Mouse (Mus musculus) liver, embryonic 16.5 days (tissue): Measurements from ENCODE around the gene Nab1. TPM values are rescaled to one million over a fixed set of nuclear protein-coding genes. Genes with fewer than 3 reads are reported as not detected.

Experiments
- ATAC-seq: fragments of 200-750 bp; cut with Nextera tagmentation; 2 replicates; pipeline ENCODE4 v1.8.0; 2017; ENCODE audit warnings: low read depth, mild to moderate bottlenecking, moderate number of reproducible peaks, moderate library complexity
- H3K27ac ChIP-seq: fragments of 300-500 bp; sonication (generic); 2 replicates; pipeline ENCODE4 v1.5.1; 2014; ENCODE audit warnings: mild to moderate bottlenecking, low read length
- H3K27me3 ChIP-seq: fragments of 300-500 bp; sonication (generic); 2 replicates; pipeline ENCODE4 v1.6.1; 2014; ENCODE audit warnings: low read depth, low read length, mixed read lengths; ENCODE audit not compliant: control insufficient read depth, insufficient read depth
- H3K36me3 ChIP-seq: fragments of 300-500 bp; sonication (generic); 2 replicates; pipeline ENCODE4 v1.6.1; 2014; ENCODE audit warnings: mild to moderate bottlenecking; ENCODE audit not compliant: control insufficient read depth, insufficient read depth
- H3K4me1 ChIP-seq: fragments of 300-500 bp; sonication (generic); 2 replicates; pipeline ENCODE4 v1.6.1; 2014; ENCODE audit warnings: low read depth, low read length, mixed read lengths; ENCODE audit not compliant: control insufficient read depth
- H3K4me2 ChIP-seq: fragments of 300-500 bp; sonication (generic); 2 replicates; pipeline ENCODE4 v1.6.1; 2014; ENCODE audit warnings: low read depth, low read length, mixed read lengths
- H3K4me3 ChIP-seq: fragments of 300-500 bp; sonication (generic); 2 replicates; pipeline ENCODE4 v1.5.1; 2014; ENCODE audit warnings: low read depth, mild to moderate bottlenecking, low read length
- H3K9ac ChIP-seq: fragments of 300-500 bp; sonication (generic); 2 replicates; pipeline ENCODE4 v1.6.1; 2014; ENCODE audit warnings: low read depth, low read length
- H3K9me3 ChIP-seq: fragments of 300-500 bp; sonication (generic); replicated peaks from 2 replicates; pipeline ENCODE4 v1.6.1; 2016; ENCODE audit warnings: low read length; ENCODE audit not compliant: control insufficient read depth
- WGBS: fragments of 180-500 bp; shearing (Covaris S2); extraction: QIAGEN DNeasy Blood & Tissue Kit; methylation state at CpG from one replicate; pipeline ENCODE4 v1.1.7; 2014; ENCODE audit not compliant: insufficient replicate concordance; 5-methylcytosine and 5-hydroxymethylcytosine counted together
- polyA plus RNA-seq: library from polyadenylated mRNA; unstranded; fragments of >200 nt; fragmentation: Nextera tagmentation; extraction: Ambion mirVana; gene quantifications from 2 replicates; pipeline ENCODE4 v1.2.1, GENCODE M21; 2015

Nab1 gene
- polyA plus RNA-seq, 1 experiment from 2014 or later: 10.8 TPM

GRCm38 (mm10) chr1:52498786-52499450, 1.6 kb downstream of the Nab1 start:
- no peak for ATAC-seq
- WGBS: 8% methylated on average over 6 of the region's 6 CpGs
- no peak overlapping the region for H3K27ac ChIP-seq
- H3K4me3 ChIP-seq: peak overlapping the region; percentile 76
- H3K9ac ChIP-seq: no peak overlapping the region; the same call in 1 of the 2 replicates
- no peaks in the 10 kb centered on the region; the same call in 1 of the 2 replicates for H3K4me1 ChIP-seq
- no peaks in the 10 kb centered on the region for H3K9me3 ChIP-seq
- peak overlapping the region; percentile 78 for H3K4me2 ChIP-seq
- H3K36me3 ChIP-seq: no peaks in the 10 kb centered on the region
- peaks cover 2% of the 10 kb centered on the region; the same call in 1 of the 2 replicates for H3K27me3 ChIP-seq

- Histone ChIP-seq H3K36me3 (peaks cover 4% of the 10 kb centered on the region), H3K9ac (no peak overlapping the region), H3K4me1 (no peaks in the 10 kb centered on the region; the same call in 1 of the 2 replicates), H3K27ac (no peak overlapping the region), H3K4me3 (no peak overlapping the region), H3K4me2 (no peak overlapping the region), H3K9me3 (no peaks in the 10 kb centered on the region), H3K27me3 (no peaks in the 10 kb centered on the region)
- 67% methylated on average over 7 of the region's 7 CpGs for WGBS
- peak; percentile 37 for ATAC-seq
Observed at GRCm38 (mm10) chr1:52489538-52490181, 10.8 kb downstream of the Nab1 start.

GRCm38 (mm10) chr1:52484980-52485379, 15.5 kb downstream of the Nab1 start:
- WGBS: 58% methylated on average over 4 of the region's 4 CpGs

GRCm38 (mm10) chr1:52474291-52474690, 26.2 kb downstream of the Nab1 start:
- no peak for ATAC-seq
- H3K4me2 ChIP-seq: no peak overlapping the region
- no peak overlapping the region for H3K27ac ChIP-seq
- no peaks in the 10 kb centered on the region for H3K9me3 ChIP-seq
- 57% methylated on average over 1 of the region's 1 CpGs for WGBS
- H3K27me3 ChIP-seq: no peaks in the 10 kb centered on the region
- H3K9ac ChIP-seq: no peak overlapping the region
- no peaks in the 10 kb centered on the region for H3K4me1 ChIP-seq
- H3K4me3 ChIP-seq: no peak overlapping the region
- peaks cover 2% of the 10 kb centered on the region; the same call in 1 of the 2 replicates for H3K36me3 ChIP-seq

More at GRCm38 (mm10) chr1:52484980-52485379, 15.5 kb downstream of the Nab1 start:
- no peak overlapping the region for H3K4me3 ChIP-seq
- ATAC-seq: 0 out of 2 replicates have a peak, but pooled peaks have one; percentile 21
- no peaks in the 10 kb centered on the region for H3K9me3 ChIP-seq
- H3K27me3 ChIP-seq: no peaks in the 10 kb centered on the region
- H3K27ac ChIP-seq: no peak overlapping the region
- H3K36me3 ChIP-seq: peaks cover 4% of the 10 kb centered on the region
- H3K4me2 ChIP-seq: no peak overlapping the region
- no peak overlapping the region for H3K9ac ChIP-seq
- no peaks in the 10 kb centered on the region for H3K4me1 ChIP-seq

- no peak overlapping the region for H3K9ac ChIP-seq
- no peak overlapping the region for H3K27ac ChIP-seq
- H3K27me3 ChIP-seq: no peaks in the 10 kb centered on the region
- no peaks in the 10 kb centered on the region for H3K36me3 ChIP-seq
- WGBS: 32% methylated on average over 7 of the region's 7 CpGs
- no peak overlapping the region for H3K4me2 ChIP-seq
- H3K4me3 ChIP-seq: no peak overlapping the region
- peaks cover 5% of the 10 kb centered on the region; the same call in 1 of the 2 replicates for H3K4me1 ChIP-seq
- no peaks in the 10 kb centered on the region for H3K9me3 ChIP-seq
- ATAC-seq: no peak
Observed at GRCm38 (mm10) chr1:52470811-52471489, 29.5 kb downstream of the Nab1 start.

GRCm38 (mm10) chr1:52470326-52470725, 30.2 kb downstream of the Nab1 start:
- Histone ChIP-seq H3K27me3 (no peaks in the 10 kb centered on the region), H3K9me3 (no peaks in the 10 kb centered on the region), H3K9ac (no peak overlapping the region), H3K27ac (no peak overlapping the region), H3K4me2 (no peak overlapping the region), H3K4me3 (no peak overlapping the region), H3K4me1 (peaks cover 5% of the 10 kb centered on the region; the same call in 1 of the 2 replicates), H3K36me3 (no peaks in the 10 kb centered on the region)
- no peak for ATAC-seq
- WGBS: 48% methylated on average over 4 of the region's 4 CpGs

GRCm38 (mm10) chr1:52466518-52467120, 33.9 kb downstream of the Nab1 start:
- no peaks in the 10 kb centered on the region for H3K9me3 ChIP-seq
- WGBS: 74% methylated on average over 8 of the region's 8 CpGs
- H3K4me1 ChIP-seq: peaks cover 5% of the 10 kb centered on the region
- no peak for ATAC-seq
- H3K36me3 ChIP-seq: no peaks in the 10 kb centered on the region
- H3K27ac ChIP-seq: peak overlapping the region; percentile 74
- no peak overlapping the region for H3K4me3 ChIP-seq
- no peak overlapping the region for H3K4me2 ChIP-seq
- H3K27me3 ChIP-seq: no peaks in the 10 kb centered on the region
- no peak overlapping the region for H3K9ac ChIP-seq

GRCm38 (mm10) chr1:52465830-52466229, 34.6 kb downstream of the Nab1 start:
- H3K4me1 ChIP-seq: peaks cover 5% of the 10 kb centered on the region
- H3K9me3 ChIP-seq: no peaks in the 10 kb centered on the region
- H3K36me3 ChIP-seq: no peaks in the 10 kb centered on the region
- no peak overlapping the region for H3K4me2 ChIP-seq
- WGBS: 68% methylated on average over 3 of the region's 3 CpGs
- ATAC-seq: peak; percentile 88
- H3K27ac ChIP-seq: peak overlapping the region; percentile 74
- no peaks in the 10 kb centered on the region for H3K27me3 ChIP-seq
- H3K9ac ChIP-seq: no peak overlapping the region
- no peak overlapping the region for H3K4me3 ChIP-seq
